Mouse (Mus musculus) adrenal gland (tissue): ENCODE data around the gene Myh9.

Experiments used
- intact Hi-C: fragments of 180-260 bp; cut with DNase I; formaldehyde crosslinking; loops from one replicate; pipeline ENCODE4 v1.15.1; 2025

Gene Myh9

GRCm38 (mm10) chr15:77794908-77795356 lies 47.0 kb downstream of the Myh9 start:
- intact Hi-C loops = loop anchor here (5.0 kb wide), 1 partner anchor 33 kb away; no protein-coding TSS in a partner anchor

GRCm38 (mm10) chr15:77794138-77794907 lies 47.7 kb downstream of the Myh9 start:
- intact Hi-C loops = no loop called here

- intact Hi-C loops = no loop called here
These were observed 48.4 kb downstream of the Myh9 start for GRCm38 (mm10) chr15:77793554-77793953.

- intact Hi-C loops = no loop called here
These were observed 48.9 kb downstream of the Myh9 start for GRCm38 (mm10) chr15:77793094-77793493.

GRCm38 (mm10) chr15:77792056-77792455 lies 49.9 kb downstream of the Myh9 start:
- intact Hi-C loops = no loop called here

- intact Hi-C loops = no loop called here
These were observed 51.1 kb downstream of the Myh9 start for GRCm38 (mm10) chr15:77790656-77791405.

GRCm38 (mm10) chr15:77789186-77789585 lies 52.8 kb downstream of the Myh9 start:
- intact Hi-C loops = loop anchor here (10.0 kb wide), 1 partner anchor 56 kb away; the partner anchor contains the start of gene Myh9

- intact Hi-C loops = loop anchor here (10.0 kb wide), 1 partner anchor 56 kb away; the partner anchor contains the start of gene Myh9
These were observed 53.6 kb downstream of the Myh9 start for GRCm38 (mm10) chr15:77788356-77788755.

- intact Hi-C loops = loop anchor here (10.0 kb wide), 1 partner anchor 59 kb away; the partner anchor contains the start of gene Myh9
These were observed 56.2 kb downstream of the Myh9 start for GRCm38 (mm10) chr15:77785807-77786206.

GRCm38 (mm10) chr15:77784039-77784824 lies 57.7 kb downstream of the Myh9 start:
- intact Hi-C loops = loop anchor here (10.0 kb wide), 1 partner anchor 61 kb away; the partner anchor contains the start of gene Myh9

GRCm38 (mm10) chr15:77782449-77783014 lies 59.4 kb downstream of the Myh9 start:
- intact Hi-C loops = loop anchor here (10.0 kb wide), 1 partner anchor 62 kb away; the partner anchor contains the start of gene Myh9

GRCm38 (mm10) chr15:77775186-77775963 lies 66.6 kb downstream of the Myh9 start:
- intact Hi-C loops = loop anchor here (5.0 kb wide), 1 partner anchor 142 kb away; no protein-coding TSS in a partner anchor

GRCm38 (mm10) chr15:77774303-77774702 lies 67.7 kb downstream of the Myh9 start:
- intact Hi-C loops = no loop called here

- intact Hi-C loops = no loop called here
These were observed 68.7 kb downstream of the Myh9 start for GRCm38 (mm10) chr15:77773099-77773915.

GRCm38 (mm10) chr15:77770942-77771341 lies 71.0 kb downstream of the Myh9 start:
- intact Hi-C loops = no loop called here

- intact Hi-C loops = no loop called here
These were observed 71.6 kb downstream of the Myh9 start for GRCm38 (mm10) chr15:77770341-77770740.

- intact Hi-C loops = no loop called here
These were observed 75.0 kb downstream of the Myh9 start for GRCm38 (mm10) chr15:77766981-77767380.

GRCm38 (mm10) chr15:77765484-77766093 lies 76.4 kb downstream of the Myh9 start:
- intact Hi-C loops = no loop called here
